Mouse (Mus musculus) gonadal fat pad, adult 2 months (tissue): ENCODE results near the gene 4930544D05Rik. TPM values are rescaled to one million over a fixed set of nuclear protein-coding genes. Genes with fewer than 3 reads are reported as not detected.

Experiments used
- DNase-seq: peaks from one replicate; pipeline ENCODE4 v3.0.0-alpha.2; 2012; ENCODE audit warnings: low read depth
- polyA plus RNA-seq: library from polyadenylated mRNA; depleted of rRNA; stranded (reverse); fragments of >200 nt; gene quantifications from 2 replicates; pipeline ENCODE4 v1.2.3, GENCODE M21; 2012; rRNA removed

Gene 4930544D05Rik
- polyA plus RNA-seq, 1 experiment: 5.1 TPM

DNA sequence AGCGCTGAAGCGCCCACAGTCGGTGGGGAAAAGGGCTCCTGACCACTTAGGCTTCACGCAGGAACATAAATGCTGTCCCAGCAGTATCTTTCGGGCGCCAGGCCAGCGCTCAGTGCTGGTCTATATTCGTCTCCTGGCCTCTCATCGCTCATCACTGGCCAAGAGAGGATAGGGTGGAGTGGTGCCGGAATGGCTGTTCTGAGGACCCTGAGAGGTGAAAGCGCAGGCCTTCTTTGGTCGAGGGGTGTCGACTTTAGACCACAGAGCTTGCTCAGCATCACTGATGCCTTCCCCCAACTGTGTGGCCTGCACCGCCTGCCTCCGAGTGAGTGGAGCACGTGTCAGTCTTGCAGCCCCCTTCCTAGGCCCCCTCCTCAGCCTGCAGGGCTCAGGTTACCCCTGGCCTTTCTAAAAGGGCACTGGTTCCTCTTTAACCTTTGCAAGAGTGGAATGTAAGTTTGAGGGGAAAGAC lies 40.8 kb downstream of the 4930544D05Rik start:
- no peak for DNase-seq

DNA sequence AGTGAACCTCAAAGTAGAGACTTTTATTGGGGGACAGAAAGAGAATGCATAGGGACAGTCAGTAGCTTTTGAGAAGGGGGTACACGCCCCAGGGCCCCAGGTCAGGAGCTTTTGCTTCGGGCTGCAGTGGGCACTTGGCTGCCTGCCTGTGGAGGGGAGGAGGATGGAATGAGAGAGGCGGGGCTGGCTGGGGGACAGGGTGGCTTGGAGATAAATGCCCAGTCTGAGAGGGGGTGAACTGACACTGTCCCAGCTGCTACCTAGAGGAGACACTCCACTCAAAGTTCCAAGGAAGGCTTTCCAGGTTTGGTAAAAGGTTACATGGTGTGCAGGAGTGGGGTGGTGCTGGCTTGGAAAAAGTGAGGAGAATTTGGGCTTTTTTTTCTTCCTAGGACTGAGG lies 41.3 kb downstream of the 4930544D05Rik start, which contains the start of gene Eno3:
Gene Eno3, plus strand, starts transcription at position 239 of the 400 bp plus-strand sequence.
- DNase-seq: no peak

DNA sequence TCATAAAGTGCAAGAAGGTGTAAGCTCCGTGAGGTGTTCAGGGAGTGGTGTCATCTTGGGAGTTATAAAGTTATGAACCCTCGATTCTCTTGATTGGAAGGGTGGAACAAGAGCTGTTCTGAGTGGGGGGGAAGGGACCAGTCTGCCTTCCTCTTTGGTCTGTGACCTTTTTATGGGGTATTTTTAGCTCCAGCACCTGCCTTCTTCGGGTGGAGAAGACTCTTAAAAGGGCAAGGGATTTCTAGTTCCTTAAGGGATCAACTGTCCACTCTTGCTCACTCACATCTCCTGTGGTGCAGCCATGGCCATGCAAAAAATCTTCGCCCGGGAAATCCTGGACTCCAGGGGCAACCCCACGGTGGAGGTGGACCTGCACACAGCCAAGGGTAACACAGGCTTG lies 41.9 kb downstream of the 4930544D05Rik start:
- no peak for DNase-seq

DNA sequence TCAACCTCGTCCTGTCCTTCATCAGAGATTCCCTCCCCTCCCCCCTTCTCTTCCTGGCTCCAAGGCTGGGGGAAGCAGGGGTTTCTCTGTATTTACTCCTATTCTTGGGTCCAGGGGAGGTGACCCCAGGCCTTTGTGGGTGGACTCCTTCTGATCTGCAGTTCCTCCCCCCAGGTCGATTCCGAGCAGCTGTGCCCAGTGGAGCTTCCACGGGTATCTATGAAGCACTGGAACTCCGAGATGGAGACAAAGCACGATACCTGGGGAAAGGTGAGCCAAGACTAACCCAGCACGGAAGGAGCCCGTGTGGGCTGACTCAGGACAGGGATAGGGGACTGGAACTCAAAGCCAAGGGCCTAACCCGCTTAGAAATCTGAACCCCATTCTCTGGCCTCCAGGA lies 42.3 kb downstream of the 4930544D05Rik start:
- no peak for DNase-seq

DNA sequence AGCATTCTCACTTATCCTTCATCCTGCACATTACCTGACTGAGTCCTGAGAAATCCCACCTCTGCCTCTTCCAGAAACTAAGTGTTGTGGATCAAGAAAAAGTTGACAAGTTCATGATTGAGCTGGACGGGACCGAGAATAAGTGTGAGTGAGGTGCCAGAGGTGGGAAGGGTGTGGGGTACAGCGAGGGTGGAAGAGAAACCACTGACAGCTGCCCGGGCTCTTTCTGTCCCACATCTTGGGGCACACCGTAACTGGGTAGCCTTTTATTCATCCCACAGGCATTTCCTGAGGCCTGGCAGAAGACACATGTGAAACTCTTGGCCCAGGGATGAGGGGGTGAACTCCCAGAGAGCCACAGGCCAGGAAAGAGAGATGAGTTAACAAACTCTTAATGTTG lies 42.9 kb downstream of the 4930544D05Rik start:
- DNase-seq: no peak

DNA sequence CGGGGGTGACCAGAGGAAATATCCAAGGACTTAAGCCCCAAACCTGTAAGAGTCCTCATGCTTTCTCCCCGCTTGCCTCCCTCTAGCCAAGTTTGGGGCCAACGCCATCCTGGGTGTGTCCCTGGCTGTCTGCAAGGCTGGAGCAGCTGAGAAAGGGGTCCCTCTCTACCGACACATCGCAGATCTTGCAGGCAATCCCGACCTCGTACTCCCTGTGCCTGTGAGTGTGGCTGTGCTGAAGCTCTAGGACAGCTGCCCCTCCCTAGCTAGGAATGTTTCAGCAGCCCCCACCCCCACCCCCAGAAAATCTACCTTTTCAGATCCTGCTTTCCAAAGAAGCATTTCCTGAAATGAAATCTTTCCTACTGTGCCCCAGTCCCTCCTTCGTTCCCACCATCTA lies 43.3 kb downstream of the 4930544D05Rik start:
- DNase-seq: no peak

DNA sequence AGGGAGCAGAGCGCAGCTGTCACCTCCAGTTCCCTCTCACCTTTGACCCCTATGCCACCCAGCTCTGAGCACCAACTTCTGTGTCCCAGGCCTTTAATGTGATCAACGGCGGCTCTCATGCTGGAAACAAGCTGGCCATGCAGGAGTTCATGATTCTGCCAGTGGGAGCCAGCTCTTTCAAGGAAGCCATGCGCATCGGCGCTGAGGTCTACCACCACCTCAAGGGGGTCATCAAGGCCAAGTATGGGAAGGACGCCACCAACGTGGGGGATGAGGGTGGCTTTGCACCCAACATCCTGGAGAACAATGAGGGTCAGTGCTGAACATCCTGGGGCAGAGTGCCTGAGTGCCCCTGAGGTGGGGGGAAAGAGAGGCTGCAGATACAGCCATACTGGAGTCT lies 44.9 kb downstream of the 4930544D05Rik start:
- DNase-seq: no peak

DNA sequence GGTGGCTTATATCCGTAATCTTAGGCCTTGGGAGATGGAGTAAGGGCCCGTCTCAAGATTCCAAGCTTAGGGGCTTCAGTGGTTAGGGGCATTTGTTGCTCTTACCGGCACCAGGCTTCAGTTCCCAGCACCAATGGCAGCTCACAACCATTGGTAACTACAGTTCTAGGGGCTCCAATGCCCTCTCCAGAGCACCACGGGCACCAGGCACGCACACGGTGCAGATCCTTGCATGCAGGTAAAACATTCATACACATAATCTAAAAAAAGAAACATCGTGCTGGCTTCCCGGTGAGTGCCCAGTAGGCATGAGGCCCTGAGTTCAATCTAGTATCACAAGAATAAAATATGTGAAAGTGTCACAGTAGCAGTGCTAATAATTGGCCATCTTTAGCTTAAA lies 47.5 kb downstream of the 4930544D05Rik start:
- no peak for DNase-seq

DNA sequence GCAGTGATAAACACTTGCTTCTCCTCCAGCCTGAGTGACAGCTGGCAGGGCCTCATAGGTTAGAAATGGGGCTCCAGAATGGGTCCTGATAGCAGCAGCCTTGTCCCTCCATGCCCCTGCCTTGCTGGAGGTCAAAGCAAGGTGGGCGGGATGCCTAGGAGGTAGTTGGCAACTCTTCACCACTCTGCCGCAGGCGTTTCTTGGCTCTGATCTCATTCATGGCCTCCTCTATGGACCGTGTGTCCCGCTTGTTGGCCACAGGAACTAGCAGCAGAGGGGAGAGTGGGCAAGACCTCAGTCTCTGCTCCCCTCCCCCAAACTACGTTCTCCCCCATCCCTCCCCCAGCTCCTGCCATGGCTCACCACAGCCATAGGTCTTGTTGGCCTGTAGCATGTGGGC lies 48.3 kb downstream of the 4930544D05Rik start:
- DNase-seq: no peak

DNA sequence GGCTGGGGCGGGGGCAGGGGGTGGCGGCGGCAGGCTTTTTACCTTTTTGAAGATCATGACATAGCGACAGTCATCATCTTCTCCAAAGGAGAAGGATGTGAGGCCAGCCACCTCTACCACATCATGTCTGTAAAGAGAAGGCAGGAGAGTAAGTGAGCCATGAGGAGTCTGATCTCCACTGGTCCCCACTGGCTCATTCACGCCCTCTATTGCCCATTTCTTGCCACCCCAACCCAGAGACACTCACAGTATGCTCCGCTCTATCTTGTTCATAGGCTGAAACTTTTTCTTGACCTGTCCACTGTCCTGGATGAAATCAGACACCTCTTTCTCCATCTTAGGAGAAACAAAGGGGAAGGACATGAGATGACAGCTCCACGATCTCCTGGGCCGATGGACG lies 49.1 kb downstream of the 4930544D05Rik start:
- no peak for DNase-seq

Other genes starting within 250 kb of the 4930544D05Rik start
- 15.2 and 16.4 TPM in 2 replicates for gene Pelp1, start 205.8 kb upstream of the 4930544D05Rik start, polyA plus RNA-seq
- 58.5 and 60.4 TPM in 2 replicates for gene Arrb2, start 183.2 kb upstream of the 4930544D05Rik start, polyA plus RNA-seq
- gene Med11, start 163.9 kb upstream of the 4930544D05Rik start, polyA plus RNA-seq: 19.4 and 21.9 TPM in 2 replicates
- 3.3 and 4.8 TPM in 2 replicates for gene Zmynd15, start 156.4 kb upstream of the 4930544D05Rik start, polyA plus RNA-seq
- 15.4 and 16.9 TPM in 2 replicates for gene Cxcl16, start 155.9 kb upstream of the 4930544D05Rik start, polyA plus RNA-seq
- 0.84 and 1.7 TPM in 2 replicates for gene Tm4sf5, start 110.6 kb upstream of the 4930544D05Rik start, polyA plus RNA-seq
- gene Vmo1, start 101.2 kb upstream of the 4930544D05Rik start, polyA plus RNA-seq: 0.29 TPM in 1 of 2 replicates, not detected in the other
- gene Gltpd2, start 96.7 kb upstream of the 4930544D05Rik start, polyA plus RNA-seq: 0.36 TPM in 1 of 2 replicates, not detected in the other
- 382 and 410 TPM in 2 replicates for gene Psmb6, start 90.5 kb upstream of the 4930544D05Rik start, polyA plus RNA-seq
- gene Gm40193, start 82.9 kb upstream of the 4930544D05Rik start, polyA plus RNA-seq: not detected in 2 replicates
- 27.0 and 28.1 TPM in 2 replicates for gene Pld2, start 75.8 kb upstream of the 4930544D05Rik start, polyA plus RNA-seq
- gene Mink1, start 53.0 kb upstream of the 4930544D05Rik start, polyA plus RNA-seq: 78.8 and 86.9 TPM in 2 replicates
- gene Chrne, start 3.4 kb downstream of the 4930544D05Rik start, polyA plus RNA-seq: 0.28 and 0.57 TPM in 2 replicates
- gene Gp1ba, start 23.3 kb downstream of the 4930544D05Rik start, polyA plus RNA-seq: 0.08 and 0.29 TPM in 2 replicates
- gene Rnf167, start 31.4 kb downstream of the 4930544D05Rik start, polyA plus RNA-seq: 93.2 and 93.4 TPM in 2 replicates
- gene Slc25a11, start 31.6 kb downstream of the 4930544D05Rik start, polyA plus RNA-seq: 164 and 171 TPM in 2 replicates
- gene Pfn1, start 38.8 kb downstream of the 4930544D05Rik start, polyA plus RNA-seq: 614 and 704 TPM in 2 replicates
- 21.6 and 21.9 TPM in 2 replicates for gene Eno3, start 41.4 kb downstream of the 4930544D05Rik start, polyA plus RNA-seq
- gene Spag7, start 53.6 kb downstream of the 4930544D05Rik start, polyA plus RNA-seq: 45.7 and 61.0 TPM in 2 replicates
- gene Camta2, start 72.3 kb downstream of the 4930544D05Rik start, polyA plus RNA-seq: 17.7 and 29.9 TPM in 2 replicates
- gene Inca1, start 84.3 kb downstream of the 4930544D05Rik start, polyA plus RNA-seq: 11.9 and 12.4 TPM in 2 replicates
- 98.2 and 102 TPM in 2 replicates for gene Kif1c, start 84.7 kb downstream of the 4930544D05Rik start, polyA plus RNA-seq
- 2.9 and 3.7 TPM in 2 replicates for gene Zfp3, start 148.4 kb downstream of the 4930544D05Rik start, polyA plus RNA-seq
- 0.65 and 0.92 TPM in 2 replicates for gene Scimp, start 196.7 kb downstream of the 4930544D05Rik start, polyA plus RNA-seq
- 4.4 and 5.1 TPM in 2 replicates for gene Rabep1, start 228.9 kb downstream of the 4930544D05Rik start, polyA plus RNA-seq